Mouse (Mus musculus): ENCODE data around the gene Il1rl2. TPM values are rescaled to one million over a fixed set of nuclear protein-coding genes. Genes with fewer than 3 reads are reported as not detected.

The Il1rl2 gene
- polyA plus RNA-seq, 1 experiment from 2014 or later = 10.5 TPM

DNA sequence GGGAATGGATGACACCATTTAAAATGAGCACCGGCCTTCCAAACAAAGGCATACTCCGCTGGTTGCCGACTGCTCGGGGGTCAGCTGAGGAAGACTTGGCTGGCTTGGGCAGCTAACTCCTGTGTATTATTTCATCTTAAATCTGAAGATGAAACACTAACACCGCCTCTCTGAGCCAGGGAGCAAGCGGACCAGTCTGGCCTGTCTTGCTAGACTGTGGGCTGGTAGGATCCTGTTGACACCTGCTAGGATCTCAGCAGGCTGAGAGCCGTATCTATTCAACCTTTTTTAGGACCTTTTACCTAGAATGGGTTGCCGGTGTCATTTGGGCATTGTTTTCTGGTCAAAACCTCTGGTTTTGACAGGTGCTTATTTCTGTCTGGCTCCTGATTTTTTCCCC lies 6.8 kb upstream of the Il1rl2 start:
- no peaks in the 10 kb centered on the region for H3K4me1 ChIP-seq (ENCODE audit: insufficient read depth, low read length)
- H3K9ac ChIP-seq (replicated peaks; ENCODE audit: low read length) = no peak overlapping the region
- H3K4me2 ChIP-seq (replicated peaks; ENCODE audit: low read depth, low read length) = no peak overlapping the region
- H3K36me3 ChIP-seq (ENCODE audit: insufficient read depth, low read length) = 0 out of 2 replicates have a peak, but pooled peaks cover 3% of the 10 kb centered on the region
- H3K27me3 ChIP-seq (ENCODE audit: insufficient read depth, low read length) = no peaks in the 10 kb centered on the region
- no peak overlapping the region for H3K27ac ChIP-seq (ENCODE audit: low read length)
- H3K4me3 ChIP-seq (ENCODE audit: low read length) = no peak overlapping the region
- H3K9me3 ChIP-seq (ENCODE audit: low read length) = no peaks in the 10 kb centered on the region
- no peak for ATAC-seq (ENCODE audit: low FRiP score, low TSS enrichment)
- 73% methylated on average over 8 of the region's 8 CpGs for WGBS

DNA sequence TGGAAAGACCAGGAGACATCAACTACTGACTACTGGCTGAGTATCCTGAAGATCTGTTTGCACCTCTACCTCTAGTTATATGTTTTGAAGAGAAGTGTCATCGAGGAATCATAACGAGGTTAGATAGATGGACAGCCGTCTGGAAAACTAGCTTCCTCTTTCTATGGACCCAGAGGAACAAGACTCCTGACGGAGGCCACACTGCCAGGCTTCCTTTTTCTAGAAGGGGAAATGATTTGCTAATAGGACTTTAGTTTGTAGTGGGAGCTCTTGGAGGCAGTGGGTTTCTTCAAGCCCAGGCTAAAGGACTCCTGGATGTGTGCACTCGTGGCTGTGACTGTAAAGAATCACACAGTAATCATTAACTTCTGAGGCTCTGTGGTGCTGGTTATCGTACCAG lies 2.6 kb upstream of the Il1rl2 start:
- Histone ChIP-seq H3K9me3 (ENCODE audit: low read length) (no peaks in the 10 kb centered on the region), H3K27me3 (ENCODE audit: insufficient read depth, low read length) (peaks cover 15% of the 10 kb centered on the region), H3K9ac (replicated peaks; ENCODE audit: low read length) (no peak overlapping the region), H3K4me2 (replicated peaks; ENCODE audit: low read depth, low read length) (no peak overlapping the region), H3K4me1 (ENCODE audit: insufficient read depth, low read length) (peaks cover 14% of the 10 kb centered on the region; the same call in 1 of the 2 replicates), H3K36me3 (ENCODE audit: insufficient read depth, low read length) (no peaks in the 10 kb centered on the region), H3K4me3 (ENCODE audit: low read length) (no peak overlapping the region), H3K27ac (ENCODE audit: low read length) (no peak overlapping the region)
- no peak for ATAC-seq (ENCODE audit: low FRiP score, low TSS enrichment)
- WGBS = 74% methylated on average over 6 of the region's 6 CpGs

DNA sequence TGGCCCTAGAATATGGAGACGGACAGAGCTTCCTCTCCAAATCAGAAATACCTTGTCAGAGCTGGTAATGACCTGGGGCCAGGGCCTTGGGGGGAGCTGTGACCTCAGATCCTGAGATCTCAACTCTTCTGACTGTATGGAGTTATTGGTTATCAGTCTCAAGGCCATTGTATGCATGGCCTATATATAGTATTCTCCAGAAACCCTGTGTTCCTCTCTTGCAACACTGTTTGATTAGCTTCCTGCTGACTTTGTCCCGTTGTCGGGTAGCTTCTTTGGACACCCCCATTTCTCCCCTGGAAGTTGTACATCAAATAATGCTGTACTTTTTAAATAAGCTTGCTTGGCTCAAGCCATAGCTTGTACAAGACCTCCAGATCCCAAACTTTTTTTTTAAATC lies 1.9 kb upstream of the Il1rl2 start:
- Histone ChIP-seq H3K27ac (ENCODE audit: low read length) (no peak overlapping the region), H3K36me3 (ENCODE audit: insufficient read depth, low read length) (no peaks in the 10 kb centered on the region), H3K4me3 (ENCODE audit: low read length) (no peak overlapping the region), H3K4me1 (ENCODE audit: insufficient read depth, low read length) (peaks cover 14% of the 10 kb centered on the region; the same call in 1 of the 2 replicates), H3K9ac (replicated peaks; ENCODE audit: low read length) (no peak overlapping the region), H3K4me2 (replicated peaks; ENCODE audit: low read depth, low read length) (no peak overlapping the region), H3K27me3 (ENCODE audit: insufficient read depth, low read length) (peaks cover 16% of the 10 kb centered on the region), H3K9me3 (ENCODE audit: low read length) (no peaks in the 10 kb centered on the region)
- ATAC-seq (ENCODE audit: low FRiP score, low TSS enrichment) = no peak
- WGBS = 82% methylated on average over 3 of the region's 3 CpGs

DNA sequence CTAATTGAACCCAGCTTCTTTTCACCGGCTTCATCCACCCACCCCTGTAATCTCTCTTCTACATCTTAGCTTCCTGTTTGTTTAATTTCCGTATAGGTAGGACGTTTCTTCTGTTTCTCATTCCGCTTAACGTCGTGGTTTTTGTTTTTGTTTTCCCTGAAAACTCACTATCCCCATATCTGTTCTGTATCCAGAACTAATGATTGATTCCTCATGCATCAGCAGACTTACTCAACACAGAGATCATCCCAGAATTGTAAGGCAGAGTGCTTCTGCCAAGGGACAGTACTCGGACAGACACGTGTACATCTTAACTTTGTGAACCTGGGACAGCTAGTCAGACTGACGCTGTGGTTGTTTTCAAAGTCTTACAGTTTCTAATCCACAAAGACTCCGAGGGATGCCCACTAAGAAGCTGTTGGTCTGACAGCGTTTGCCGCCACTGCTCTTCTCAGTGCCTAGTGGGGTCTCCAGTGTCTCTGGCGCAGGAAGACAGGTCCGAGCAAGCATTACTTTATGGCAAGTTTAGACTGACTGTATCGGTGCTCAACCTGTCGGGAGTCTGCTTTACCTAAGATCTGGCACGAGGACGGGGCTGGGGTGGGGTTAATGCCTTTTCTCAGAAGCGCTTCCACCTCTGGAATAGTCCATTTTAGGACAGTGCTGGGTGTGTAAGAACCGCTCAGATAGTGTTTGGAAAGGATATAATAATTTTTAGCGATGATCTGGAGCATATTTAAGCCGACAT lies 719 bp downstream of the Il1rl2 start:
- no peak; the same call in 1 of the 2 replicates for ATAC-seq (ENCODE audit: low FRiP score, low TSS enrichment)
- WGBS = 5% methylated on average over 22 of the region's 22 CpGs
- no peak overlapping the region for H3K27ac ChIP-seq (ENCODE audit: low read length)
- peak overlapping the region; percentile 52 for H3K4me3 ChIP-seq (ENCODE audit: low read length)
- H3K36me3 ChIP-seq (ENCODE audit: insufficient read depth, low read length) = no peaks in the 10 kb centered on the region
- peak overlapping the region; percentile 74 for H3K4me2 ChIP-seq (replicated peaks; ENCODE audit: low read depth, low read length)
- no peaks in the 10 kb centered on the region for H3K9me3 ChIP-seq (ENCODE audit: low read length)
- H3K9ac ChIP-seq (replicated peaks; ENCODE audit: low read length) = peak overlapping the region; percentile 58
- H3K4me1 ChIP-seq (ENCODE audit: insufficient read depth, low read length) = peaks cover 14% of the 10 kb centered on the region; the same call in 1 of the 2 replicates
- H3K27me3 ChIP-seq (ENCODE audit: insufficient read depth, low read length) = peaks cover 23% of the 10 kb centered on the region

DNA sequence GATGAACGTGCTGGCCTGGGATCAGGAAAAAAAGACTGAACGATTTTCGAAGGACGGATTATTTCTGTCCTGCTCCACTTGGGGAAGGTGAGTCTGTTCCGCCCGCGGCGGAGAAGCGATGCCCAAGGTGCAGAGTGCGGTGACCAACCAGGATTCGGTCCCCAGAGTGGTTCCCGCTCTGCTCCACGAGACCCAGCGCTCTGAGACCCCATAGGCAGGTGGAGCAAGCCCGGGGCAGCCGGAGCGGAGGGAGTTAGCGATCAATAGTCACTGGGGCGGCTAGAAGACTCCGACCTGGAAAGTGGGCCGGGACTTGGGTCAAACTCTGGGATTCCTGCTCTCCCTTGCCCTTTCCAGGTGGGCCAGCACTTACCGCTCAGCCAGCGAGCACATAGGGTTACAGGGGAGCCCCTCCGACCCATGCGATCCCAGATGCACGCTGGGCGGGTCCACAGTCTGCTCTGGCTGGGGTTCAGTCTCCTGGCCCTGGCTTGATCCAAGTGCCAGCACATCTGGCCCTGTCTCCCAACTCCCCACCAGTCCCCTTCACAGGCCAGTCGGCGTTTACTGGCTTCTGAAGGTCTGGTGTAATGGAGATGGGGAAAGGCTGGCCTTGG lies 1.4 kb downstream of the Il1rl2 start:
- peak overlapping the region; percentile 74 for H3K4me2 ChIP-seq (replicated peaks; ENCODE audit: low read depth, low read length)
- H3K27me3 ChIP-seq (ENCODE audit: insufficient read depth, low read length) = peaks cover 23% of the 10 kb centered on the region
- ATAC-seq (ENCODE audit: low FRiP score, low TSS enrichment) = peak; percentile 44; the same call in 1 of the 2 replicates
- peak overlapping the region; percentile 58 for H3K9ac ChIP-seq (replicated peaks; ENCODE audit: low read length)
- H3K36me3 ChIP-seq (ENCODE audit: insufficient read depth, low read length) = no peaks in the 10 kb centered on the region
- no peaks in the 10 kb centered on the region for H3K9me3 ChIP-seq (ENCODE audit: low read length)
- H3K4me3 ChIP-seq (ENCODE audit: low read length) = peak overlapping the region; percentile 52
- H3K27ac ChIP-seq (ENCODE audit: low read length) = no peak overlapping the region
- WGBS = 4% methylated on average over 29 of the region's 29 CpGs
- peaks cover 14% of the 10 kb centered on the region; the same call in 1 of the 2 replicates for H3K4me1 ChIP-seq (ENCODE audit: insufficient read depth, low read length)

DNA sequence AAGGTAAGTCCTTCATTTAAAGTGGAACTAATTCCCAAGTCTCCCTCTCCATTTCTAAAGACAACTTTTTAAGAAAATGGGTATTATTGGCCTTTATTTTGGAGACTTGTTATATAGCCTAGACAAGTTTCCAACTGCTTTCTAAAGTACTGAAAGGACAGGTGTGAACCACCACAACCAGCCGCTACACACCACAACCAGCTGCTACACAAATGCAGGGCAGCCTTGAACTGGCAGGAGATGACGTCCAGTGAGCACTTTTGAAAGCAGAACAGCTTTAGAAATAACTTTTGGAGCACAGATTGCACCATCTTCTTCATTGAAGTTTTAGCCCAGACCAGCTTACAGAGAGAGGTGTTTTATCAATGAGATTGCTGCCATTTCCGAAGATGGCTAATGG lies 3.2 kb downstream of the Il1rl2 start:
- no peak overlapping the region for H3K4me3 ChIP-seq (ENCODE audit: low read length)
- no peaks in the 10 kb centered on the region for H3K36me3 ChIP-seq (ENCODE audit: insufficient read depth, low read length)
- H3K9me3 ChIP-seq (ENCODE audit: low read length) = no peaks in the 10 kb centered on the region
- ATAC-seq (ENCODE audit: low FRiP score, low TSS enrichment) = no peak
- no peak overlapping the region for H3K9ac ChIP-seq (replicated peaks; ENCODE audit: low read length)
- no peak overlapping the region for H3K27ac ChIP-seq (ENCODE audit: low read length)
- peaks cover 14% of the 10 kb centered on the region; the same call in 1 of the 2 replicates for H3K4me1 ChIP-seq (ENCODE audit: insufficient read depth, low read length)
- WGBS = 82% methylated on average over 3 of the region's 3 CpGs
- H3K4me2 ChIP-seq (replicated peaks; ENCODE audit: low read depth, low read length) = no peak overlapping the region
- H3K27me3 ChIP-seq (ENCODE audit: insufficient read depth, low read length) = peaks cover 23% of the 10 kb centered on the region

DNA sequence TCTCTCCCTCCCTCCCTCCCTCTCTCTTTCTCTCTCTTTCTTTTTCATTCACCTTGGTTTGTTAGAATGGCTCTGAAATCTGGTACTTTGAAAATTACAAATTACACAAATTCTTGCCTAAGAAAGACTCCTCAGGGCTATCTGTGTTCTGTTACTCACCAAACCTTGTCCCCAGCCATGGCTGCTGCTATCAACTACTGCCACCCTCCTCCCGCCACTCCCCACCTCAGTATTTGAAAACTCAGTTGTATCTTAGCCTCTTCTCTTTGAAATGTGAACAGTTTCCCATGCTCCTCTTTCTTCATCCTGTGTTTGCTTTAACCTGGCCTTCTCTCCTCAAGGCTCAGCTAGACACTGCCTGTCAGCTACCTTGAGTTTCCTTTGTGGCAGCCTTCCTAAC lies 5.1 kb downstream of the Il1rl2 start:
- H3K4me2 ChIP-seq (replicated peaks; ENCODE audit: low read depth, low read length) = no peak overlapping the region
- no peak for ATAC-seq (ENCODE audit: low FRiP score, low TSS enrichment)
- H3K9me3 ChIP-seq (ENCODE audit: low read length) = no peaks in the 10 kb centered on the region
- 82% methylated on average over 1 of the region's 1 CpGs for WGBS
- H3K36me3 ChIP-seq (ENCODE audit: insufficient read depth, low read length) = no peaks in the 10 kb centered on the region
- H3K4me3 ChIP-seq (ENCODE audit: low read length) = no peak overlapping the region
- peaks cover 23% of the 10 kb centered on the region for H3K27me3 ChIP-seq (ENCODE audit: insufficient read depth, low read length)
- H3K9ac ChIP-seq (replicated peaks; ENCODE audit: low read length) = no peak overlapping the region
- peaks cover 14% of the 10 kb centered on the region; the same call in 1 of the 2 replicates for H3K4me1 ChIP-seq (ENCODE audit: insufficient read depth, low read length)
- H3K27ac ChIP-seq (ENCODE audit: low read length) = no peak overlapping the region

DNA sequence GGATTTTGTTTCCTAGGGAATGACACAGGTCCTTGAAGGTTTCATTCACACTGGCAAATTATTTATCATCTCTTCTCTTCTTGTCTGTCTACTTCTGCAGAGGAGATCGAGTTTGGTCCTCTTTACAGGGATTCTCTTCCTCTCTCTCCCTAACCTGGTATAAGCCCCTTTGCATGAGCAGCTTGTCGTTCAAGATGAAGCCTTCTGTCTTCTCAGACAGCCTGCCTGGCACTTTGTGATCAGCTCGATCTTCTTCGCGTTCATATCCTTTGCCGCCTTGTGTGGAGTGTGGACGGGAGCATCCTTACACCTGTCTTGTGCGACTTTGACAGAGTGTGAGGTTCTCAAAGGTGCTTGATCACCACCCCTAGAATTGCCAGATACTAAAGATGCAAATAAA lies 5.8 kb downstream of the Il1rl2 start:
- H3K4me2 ChIP-seq (replicated peaks; ENCODE audit: low read depth, low read length) = no peak overlapping the region
- H3K4me1 ChIP-seq (ENCODE audit: insufficient read depth, low read length) = peaks cover 11% of the 10 kb centered on the region; the same call in 1 of the 2 replicates
- no peak for ATAC-seq (ENCODE audit: low FRiP score, low TSS enrichment)
- no peak overlapping the region for H3K9ac ChIP-seq (replicated peaks; ENCODE audit: low read length)
- no peaks in the 10 kb centered on the region for H3K36me3 ChIP-seq (ENCODE audit: insufficient read depth, low read length)
- no peak overlapping the region for H3K27ac ChIP-seq (ENCODE audit: low read length)
- peaks cover 23% of the 10 kb centered on the region for H3K27me3 ChIP-seq (ENCODE audit: insufficient read depth, low read length)
- H3K9me3 ChIP-seq (ENCODE audit: low read length) = no peaks in the 10 kb centered on the region
- no peak overlapping the region for H3K4me3 ChIP-seq (ENCODE audit: low read length)
- 85% methylated on average over 8 of the region's 8 CpGs for WGBS

DNA sequence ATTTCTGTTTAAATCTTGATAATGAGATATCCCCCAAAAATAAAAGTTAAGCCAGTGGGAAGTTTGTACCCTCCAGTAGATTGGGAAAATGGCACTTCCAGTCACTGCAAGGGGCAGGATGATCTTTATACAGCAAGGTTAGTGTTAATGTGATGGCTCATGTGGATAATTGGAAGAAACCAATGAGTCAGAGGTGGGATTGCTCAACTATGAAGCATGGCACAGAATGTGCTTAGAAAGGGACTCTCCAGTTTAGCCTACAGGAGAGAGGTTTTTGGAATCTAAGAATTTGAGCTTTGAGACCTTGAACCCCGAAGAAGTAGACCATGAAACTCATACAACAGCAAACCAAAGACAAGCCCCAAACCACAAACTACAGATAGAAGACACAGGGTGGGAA lies 14.9 kb downstream of the Il1rl2 start:
- Histone ChIP-seq H3K4me3 (ENCODE audit: low read length) (no peak overlapping the region), H3K4me2 (replicated peaks; ENCODE audit: low read depth, low read length) (no peak overlapping the region), H3K9me3 (ENCODE audit: low read length) (no peaks in the 10 kb centered on the region), H3K9ac (replicated peaks; ENCODE audit: low read length) (no peak overlapping the region), H3K27me3 (ENCODE audit: insufficient read depth, low read length) (no peaks in the 10 kb centered on the region), H3K36me3 (ENCODE audit: insufficient read depth, low read length) (no peaks in the 10 kb centered on the region), H3K27ac (ENCODE audit: low read length) (no peak overlapping the region), H3K4me1 (ENCODE audit: insufficient read depth, low read length) (no peaks in the 10 kb centered on the region)
- WGBS = 84% methylated on average over 1 of the region's 1 CpGs
- no peak for ATAC-seq (ENCODE audit: low FRiP score, low TSS enrichment)

DNA sequence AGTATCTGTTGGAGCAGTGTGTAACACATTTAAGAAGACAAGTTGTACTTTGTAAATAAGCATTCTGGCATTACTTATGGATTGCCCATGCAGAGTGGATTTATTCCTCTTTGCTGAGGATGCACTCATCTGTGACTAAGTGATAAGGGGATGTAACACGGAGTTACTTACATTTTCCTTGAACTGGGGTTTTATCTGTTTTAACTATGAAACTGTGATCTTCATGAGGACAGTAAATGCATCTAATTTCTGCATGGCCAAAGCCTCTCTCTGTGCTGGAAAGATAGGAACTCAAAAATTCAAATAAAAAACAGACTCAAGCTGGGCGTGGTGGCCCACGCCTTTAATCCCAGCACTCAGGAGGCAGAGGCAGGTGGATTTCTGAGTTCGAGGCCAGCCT lies 15.7 kb downstream of the Il1rl2 start:
- 82% methylated on average over 4 of the region's 4 CpGs for WGBS
- Histone ChIP-seq H3K36me3 (ENCODE audit: insufficient read depth, low read length) (no peaks in the 10 kb centered on the region), H3K27me3 (ENCODE audit: insufficient read depth, low read length) (no peaks in the 10 kb centered on the region), H3K4me3 (ENCODE audit: low read length) (no peak overlapping the region), H3K9me3 (ENCODE audit: low read length) (no peaks in the 10 kb centered on the region), H3K4me2 (replicated peaks; ENCODE audit: low read depth, low read length) (no peak overlapping the region), H3K4me1 (ENCODE audit: insufficient read depth, low read length) (no peaks in the 10 kb centered on the region), H3K9ac (replicated peaks; ENCODE audit: low read length) (no peak overlapping the region), H3K27ac (ENCODE audit: low read length) (no peak overlapping the region)
- ATAC-seq (ENCODE audit: low FRiP score, low TSS enrichment) = no peak

Measured in kidney, embryonic 16.5 days (tissue).